Mouse (Mus musculus) stomach, embryonic 16.5 days (tissue): ENCODE measurements around the gene Mef2d. TPM values are rescaled to one million over a fixed set of nuclear protein-coding genes. Genes with fewer than 3 reads are reported as not detected.
A peak's percentile ranks its signal among the peaks of the same experiment; 100 is the strongest.

ENCODE experiments used
- ATAC-seq: fragments of 200-750 bp; cut with Nextera tagmentation; 2 replicates; pipeline ENCODE4 v1.8.0; 2017; ENCODE audit warnings: moderate number of reproducible peaks, moderate TSS enrichment; ENCODE audit not compliant: insufficient read depth, low FRiP score
- H3K27ac ChIP-seq: fragments of 300-500 bp; sonication (generic); 2 replicates; pipeline ENCODE4 v1.5.1; 2014; ENCODE audit warnings: low read length
- H3K27me3 ChIP-seq: fragments of 300-500 bp; sonication (generic); 2 replicates; pipeline ENCODE4 v1.6.1; 2014; ENCODE audit warnings: low read length, control low read depth, mixed read lengths; ENCODE audit not compliant: control insufficient read depth, insufficient read depth
- H3K36me3 ChIP-seq: fragments of 300-500 bp; sonication (generic); 2 replicates; pipeline ENCODE4 v1.6.1; 2014; ENCODE audit warnings: low read length; ENCODE audit not compliant: control insufficient read depth, insufficient read depth
- H3K4me1 ChIP-seq: fragments of 300-500 bp; sonication (generic); 2 replicates; pipeline ENCODE4 v1.6.1; 2014; ENCODE audit warnings: low read length, control low read depth, mixed read lengths; ENCODE audit not compliant: control insufficient read depth, insufficient read depth
- H3K4me2 ChIP-seq: fragments of 300-500 bp; sonication (generic); 2 replicates; pipeline ENCODE4 v1.6.1; 2014; ENCODE audit warnings: low read depth, low read length, mixed read lengths
- H3K4me3 ChIP-seq: fragments of 300-500 bp; sonication (generic); replicated peaks from 2 replicates; pipeline ENCODE4 v1.5.1; 2014; ENCODE audit warnings: mild to moderate bottlenecking, low read length
- H3K9ac ChIP-seq: fragments of 300-500 bp; sonication (generic); 2 replicates; pipeline ENCODE4 v1.6.1; 2014; ENCODE audit warnings: low read length
- H3K9me3 ChIP-seq: fragments of 300-500 bp; sonication (generic); replicated peaks from 2 replicates; pipeline ENCODE4 v1.6.1; 2016; ENCODE audit warnings: low read length, control low read depth; ENCODE audit not compliant: control insufficient read depth
- WGBS: fragments of 180-500 bp; shearing (Covaris S2); extraction: QIAGEN DNeasy Blood & Tissue Kit; methylation state at CpG from one replicate; pipeline ENCODE4 v1.1.7; 2014; 5-methylcytosine and 5-hydroxymethylcytosine counted together
- polyA plus RNA-seq: library from polyadenylated mRNA; unstranded; fragments of >200 nt; fragmentation: Nextera tagmentation; extraction: Ambion mirVana; gene quantifications from 2 replicates; pipeline ENCODE4 v1.2.1, GENCODE M21; 2015

The Mef2d gene
- polyA plus RNA-seq, 1 experiment from 2014 or later: 18.2 TPM

DNA sequence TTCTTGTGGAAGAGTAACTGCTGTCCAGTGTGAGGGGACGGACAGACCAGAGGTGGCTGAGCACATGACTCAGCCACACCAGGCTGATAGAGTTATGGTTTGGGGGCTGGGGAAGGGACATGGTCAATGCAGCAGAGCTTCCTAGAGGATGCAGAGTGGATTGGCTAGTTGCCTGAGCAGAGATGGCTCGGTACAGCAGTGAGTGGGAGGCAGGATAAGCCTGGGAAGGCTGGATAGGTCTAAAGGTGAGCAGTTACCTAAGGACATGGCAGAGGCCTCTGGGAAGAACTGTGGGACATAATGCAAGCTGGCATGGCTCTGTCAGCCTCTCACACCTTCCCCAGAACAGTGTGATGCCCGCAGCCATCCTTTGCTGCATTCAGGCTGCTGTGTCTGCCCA lies 21.7 kb downstream of the Mef2d start:
- H3K9ac ChIP-seq: no peak overlapping the region
- no peak for ATAC-seq

DNA sequence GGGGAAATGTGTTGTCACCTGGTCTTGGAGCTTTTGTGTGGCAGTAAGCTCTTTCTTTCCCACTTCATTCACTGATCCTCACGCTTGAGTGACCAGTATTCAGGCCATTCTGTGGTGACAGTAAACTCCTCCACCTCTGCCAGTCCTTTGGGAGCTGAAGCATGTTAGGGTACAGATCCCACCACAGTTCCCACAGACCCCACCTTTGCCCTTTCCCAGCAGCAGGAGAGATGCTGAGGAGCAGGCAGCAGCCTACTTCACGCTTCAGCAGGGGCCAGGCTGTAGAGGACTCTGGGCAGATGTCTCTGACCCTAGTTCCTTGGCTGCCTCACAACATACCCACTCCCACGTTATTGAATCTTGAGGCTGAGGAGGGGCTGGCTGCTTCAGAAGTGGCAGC lies 22.1 kb downstream of the Mef2d start:
- H3K27ac ChIP-seq: no peak overlapping the region
- H3K9ac ChIP-seq: no peak overlapping the region
- H3K4me3 ChIP-seq: no peak overlapping the region
- 87% methylated on average over 3 of the region's 3 CpGs for WGBS
- no peaks in the 10 kb centered on the region for H3K27me3 ChIP-seq
- no peaks in the 10 kb centered on the region for H3K9me3 ChIP-seq
- H3K4me2 ChIP-seq: no peak overlapping the region
- H3K36me3 ChIP-seq: peaks cover 37% of the 10 kb centered on the region
- ATAC-seq: no peak
- no peaks in the 10 kb centered on the region for H3K4me1 ChIP-seq

More for the DNA sequence above, 21.7 kb downstream of the Mef2d start:
- Histone ChIP-seq H3K9me3 (no peaks in the 10 kb centered on the region), H3K27ac (no peak overlapping the region), H3K4me2 (no peak overlapping the region), H3K36me3 (peaks cover 39% of the 10 kb centered on the region), H3K27me3 (no peaks in the 10 kb centered on the region), H3K4me1 (no peaks in the 10 kb centered on the region), H3K4me3 (no peak overlapping the region)
- 79% methylated on average over 3 of the region's 3 CpGs for WGBS

DNA sequence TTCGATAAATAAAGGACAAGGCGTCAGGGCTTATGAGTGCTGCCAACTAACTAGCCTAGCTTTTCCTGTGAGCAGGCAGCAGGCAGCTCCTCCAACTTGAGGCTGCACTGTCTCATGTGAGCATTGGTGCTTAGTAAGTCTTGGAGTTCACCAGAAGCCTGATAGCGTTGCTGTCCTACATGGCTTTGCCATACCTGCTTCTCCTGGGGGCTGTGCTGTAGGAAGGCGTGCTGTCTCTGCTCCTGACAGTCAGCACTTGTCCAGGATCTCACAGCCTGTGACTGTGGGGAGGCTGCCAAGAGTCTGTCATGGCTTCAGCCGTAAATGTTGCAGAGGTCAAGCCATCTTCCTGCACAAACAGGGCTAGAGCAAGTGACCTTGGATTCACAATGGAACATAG lies 23.9 kb downstream of the Mef2d start:
- no peak overlapping the region for H3K4me3 ChIP-seq
- H3K27me3 ChIP-seq: no peaks in the 10 kb centered on the region
- no peaks in the 10 kb centered on the region for H3K9me3 ChIP-seq
- ATAC-seq: no peak
- WGBS: 85% methylated on average over 5 of the region's 5 CpGs
- no peak overlapping the region for H3K9ac ChIP-seq
- no peaks in the 10 kb centered on the region for H3K4me1 ChIP-seq
- no peak overlapping the region for H3K27ac ChIP-seq
- no peak overlapping the region for H3K4me2 ChIP-seq
- peaks cover 33% of the 10 kb centered on the region for H3K36me3 ChIP-seq

DNA sequence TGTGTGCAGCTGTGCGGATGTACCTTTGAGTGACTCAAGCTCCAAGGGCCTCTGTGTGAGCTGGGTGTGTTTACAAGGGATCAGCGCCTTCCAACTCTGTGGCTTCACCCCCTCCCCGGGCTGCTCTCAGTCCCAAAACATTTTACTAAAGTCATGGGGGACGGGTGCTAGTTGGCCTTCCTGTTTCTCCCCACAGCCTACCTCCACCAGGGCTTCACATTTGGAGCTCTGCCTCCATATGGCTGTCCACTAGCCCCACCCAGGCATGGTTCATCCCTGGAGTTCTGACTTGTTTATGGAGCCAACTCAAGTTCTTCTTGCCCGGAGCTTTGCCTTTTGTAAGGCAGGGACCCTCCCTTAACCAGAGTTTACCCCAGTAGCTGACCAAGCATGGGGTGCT lies 28.2 kb downstream of the Mef2d start:
- Histone ChIP-seq H3K4me2 (no peak overlapping the region), H3K27me3 (no peaks in the 10 kb centered on the region), H3K36me3 (peaks cover 19% of the 10 kb centered on the region; the same call in 1 of the 2 replicates), H3K4me3 (no peak overlapping the region), H3K4me1 (no peaks in the 10 kb centered on the region), H3K9me3 (no peaks in the 10 kb centered on the region), H3K9ac (no peak overlapping the region), H3K27ac (no peak overlapping the region)
- ATAC-seq: no peak
- 86% methylated on average over 5 of the region's 5 CpGs for WGBS

DNA sequence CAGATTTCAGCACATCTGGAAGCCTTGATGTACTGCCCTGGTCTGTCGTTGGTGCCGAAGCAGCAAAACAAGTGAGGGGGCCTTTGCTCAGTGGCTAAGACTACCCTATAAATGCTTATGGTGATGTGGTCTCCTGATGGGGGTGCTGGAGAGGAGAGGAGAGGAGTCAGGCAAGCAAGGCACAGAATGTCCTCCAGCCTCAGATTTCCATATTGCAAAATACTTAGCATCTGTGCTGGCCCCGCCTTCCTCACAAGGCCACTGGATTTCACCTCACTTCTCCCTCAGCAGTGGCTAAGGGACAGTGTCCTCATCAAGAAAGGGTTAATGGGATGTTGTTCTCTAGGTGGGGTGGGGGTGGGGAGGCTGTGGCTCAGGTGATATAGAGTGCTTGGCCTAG lies 30.3 kb downstream of the Mef2d start:
- H3K4me2 ChIP-seq: no peak overlapping the region
- WGBS: 91% methylated on average over 3 of the region's 3 CpGs
- peaks cover 13% of the 10 kb centered on the region; the same call in 1 of the 2 replicates for H3K36me3 ChIP-seq
- ATAC-seq: no peak
- no peak overlapping the region for H3K4me3 ChIP-seq
- no peak overlapping the region for H3K9ac ChIP-seq
- no peaks in the 10 kb centered on the region for H3K9me3 ChIP-seq
- H3K4me1 ChIP-seq: no peaks in the 10 kb centered on the region
- no peak overlapping the region for H3K27ac ChIP-seq
- H3K27me3 ChIP-seq: no peaks in the 10 kb centered on the region

DNA sequence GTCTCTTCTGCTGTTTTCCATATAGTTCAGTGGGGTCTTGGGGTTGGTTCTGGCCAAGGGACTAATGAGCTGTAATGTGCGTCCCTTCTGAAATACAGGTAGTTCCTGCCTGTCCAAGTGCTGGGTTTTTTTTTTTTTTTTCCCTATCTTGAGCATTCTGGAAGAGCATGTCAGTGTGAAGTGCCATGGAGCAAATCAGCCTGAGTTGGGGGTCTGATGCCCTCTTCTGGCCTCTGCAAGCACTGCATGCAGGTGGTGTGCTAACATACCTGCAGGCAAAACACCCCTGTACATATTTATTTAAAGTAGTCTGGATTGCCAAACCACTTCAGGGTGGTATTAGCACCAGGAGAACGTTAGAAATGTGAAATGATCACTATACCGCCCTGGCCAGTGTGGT lies 31.2 kb downstream of the Mef2d start:
- Histone ChIP-seq H3K27me3 (no peaks in the 10 kb centered on the region), H3K4me1 (no peaks in the 10 kb centered on the region), H3K9ac (no peak overlapping the region), H3K4me2 (no peak overlapping the region), H3K27ac (no peak overlapping the region), H3K36me3 (peaks cover 8% of the 10 kb centered on the region; the same call in 1 of the 2 replicates), H3K4me3 (no peak overlapping the region), H3K9me3 (no peaks in the 10 kb centered on the region)
- WGBS: 46% methylated on average over 3 of the region's 3 CpGs
- ATAC-seq: no peak

DNA sequence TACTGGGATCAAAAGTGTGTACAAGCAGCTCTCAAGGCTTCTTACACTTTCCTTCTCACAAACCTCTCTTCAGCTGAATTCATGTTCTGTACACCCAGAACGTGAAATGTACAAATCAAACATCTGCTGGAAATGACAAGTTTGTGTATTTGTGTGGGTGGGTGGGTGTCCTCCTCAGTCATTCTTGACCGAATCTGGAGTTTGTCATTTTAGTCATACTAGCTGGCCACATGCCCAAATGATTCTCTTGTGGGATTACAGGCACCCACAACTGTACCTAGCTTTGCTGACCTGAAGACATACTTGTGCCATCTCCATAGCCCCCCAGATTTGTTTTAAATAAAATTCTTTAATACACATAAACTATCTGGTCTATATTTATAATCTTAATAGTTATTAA lies 32.7 kb downstream of the Mef2d start:
- H3K4me3 ChIP-seq: no peak overlapping the region
- H3K36me3 ChIP-seq: peaks cover 3% of the 10 kb centered on the region; the same call in 1 of the 2 replicates
- no peak overlapping the region for H3K4me2 ChIP-seq
- H3K9ac ChIP-seq: no peak overlapping the region; the same call in 1 of the 2 replicates
- H3K27ac ChIP-seq: no peak overlapping the region
- H3K4me1 ChIP-seq: no peaks in the 10 kb centered on the region
- WGBS: 47% methylated on average over 2 of the region's 2 CpGs
- no peak for ATAC-seq
- H3K27me3 ChIP-seq: no peaks in the 10 kb centered on the region
- H3K9me3 ChIP-seq: no peaks in the 10 kb centered on the region

DNA sequence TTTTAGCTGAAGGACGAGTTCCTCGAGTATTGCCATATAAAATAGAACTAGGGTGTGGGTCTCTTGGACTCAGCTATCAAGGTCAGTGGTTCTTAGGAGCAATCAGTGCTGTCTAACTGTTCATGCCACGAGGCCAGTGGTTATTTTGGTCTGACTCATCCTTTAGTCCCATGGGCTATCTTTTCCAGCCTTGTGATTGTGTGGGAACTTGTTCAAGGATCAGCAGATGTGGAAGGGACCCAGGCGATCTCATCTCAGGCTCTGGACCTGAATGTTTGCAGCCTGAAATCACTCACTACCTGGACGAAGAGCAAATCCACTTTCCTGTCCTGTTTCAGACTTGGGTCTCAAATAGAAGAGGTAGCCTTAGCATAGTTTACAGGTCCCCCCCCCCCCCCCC lies 34.9 kb downstream of the Mef2d start:
- Histone ChIP-seq H3K27ac (peak overlapping the region; percentile 99), H3K4me2 (peak overlapping the region; percentile 53), H3K9ac (peak overlapping the region; percentile 86), H3K9me3 (no peaks in the 10 kb centered on the region), H3K36me3 (peaks cover 3% of the 10 kb centered on the region; the same call in 1 of the 2 replicates), H3K27me3 (no peaks in the 10 kb centered on the region; the same call in 1 of the 2 replicates), H3K4me1 (no peaks in the 10 kb centered on the region), H3K4me3 (peak overlapping the region; percentile 71)
- 52% methylated on average over 5 of the region's 5 CpGs for WGBS
- ATAC-seq: no peak

DNA sequence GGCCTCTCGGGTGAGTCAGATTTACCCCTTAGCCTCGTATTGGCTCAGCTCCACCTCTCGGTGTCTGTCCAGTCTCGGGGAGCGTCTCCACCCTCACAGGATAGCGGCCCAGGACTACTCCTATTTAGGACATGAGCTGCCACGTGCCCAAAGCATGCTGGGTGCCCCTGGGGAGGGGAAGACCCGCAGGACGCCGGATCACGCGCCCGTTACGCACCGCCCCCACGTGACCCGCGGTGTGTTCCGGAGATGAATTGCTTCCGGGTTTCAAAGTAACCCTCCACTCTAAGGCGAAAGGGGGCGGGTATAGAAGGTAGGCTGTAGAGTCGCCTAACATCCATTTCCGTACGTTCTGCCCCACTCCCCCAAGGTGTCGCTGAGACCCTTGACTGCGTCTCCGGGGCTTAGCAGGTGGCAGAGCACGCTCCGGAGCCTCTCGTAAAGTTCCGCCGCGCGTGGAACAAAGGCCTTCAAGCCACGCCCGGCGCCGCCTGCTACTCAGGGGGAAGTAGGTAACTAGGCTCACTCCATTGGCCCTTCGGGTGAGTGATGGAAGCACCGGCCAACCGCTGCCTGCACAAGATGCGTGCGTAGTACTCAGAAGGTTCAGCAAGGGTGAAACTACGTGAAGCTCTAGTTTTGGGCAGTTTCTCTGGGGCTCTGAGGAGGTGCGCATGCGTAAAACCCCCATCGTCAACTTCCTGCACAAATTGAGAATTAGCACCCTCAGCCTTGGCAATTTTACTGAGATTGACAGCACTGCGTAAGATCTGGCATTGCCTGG lies 35.6 kb downstream of the Mef2d start:
- WGBS: under 1% methylated on average over 49 of the region's 49 CpGs

More for the DNA sequence above, 35.6 kb downstream of the Mef2d start:
- Histone ChIP-seq H3K27me3 (no peaks in the 10 kb centered on the region; the same call in 1 of the 2 replicates), H3K36me3 (peaks cover 3% of the 10 kb centered on the region; the same call in 1 of the 2 replicates), H3K4me1 (no peaks in the 10 kb centered on the region), H3K9ac (peak overlapping the region; percentile 86), H3K9me3 (no peaks in the 10 kb centered on the region), H3K27ac (peak overlapping the region; percentile 99), H3K4me2 (peak overlapping the region; percentile 53), H3K4me3 (peak overlapping the region; percentile 71)
- ATAC-seq: peak; percentile 99
